Mouse (Mus musculus): ENCODE data around the gene Cd300ld. TPM values are rescaled to one million over a fixed set of nuclear protein-coding genes. Genes with fewer than 3 reads are reported as not detected.

The Cd300ld gene
- polyA plus RNA-seq, 1 experiment from 2014 or later: 0.08 TPM

- no peak overlapping the region for H3K9ac ChIP-seq (replicated peaks)
- H3K36me3 ChIP-seq: no peaks in the 10 kb centered on the region
- H3K27ac ChIP-seq (replicated peaks): no peak overlapping the region
- H3K4me3 ChIP-seq: no peak overlapping the region
- 75% methylated on average over 4 of the region's 4 CpGs for WGBS
- no peaks in the 10 kb centered on the region for H3K4me1 ChIP-seq
- ATAC-seq (replicated peaks): no peak
- no peaks in the 10 kb centered on the region for H3K27me3 ChIP-seq
- no peak overlapping the region for H3K4me2 ChIP-seq (replicated peaks)
- H3K9me3 ChIP-seq: no peaks in the 10 kb centered on the region
Measured at GRCm38 (mm10) chr11:114933591-114933990, 56.1 kb downstream of the Cd300ld start.

Other genes starting within 250 kb of the Cd300ld start
- 0.52 and 0.83 TPM in 2 replicates for gene Kif19a, start 224.5 kb downstream of the Cd300ld start, polyA plus RNA-seq (2015; fragmentation: Nextera tagmentation; extraction: Ambion mirVana)
- 26.4 and 29.7 TPM in 2 replicates for gene Btbd17, start 194.0 kb downstream of the Cd300ld start, polyA plus RNA-seq (2015; fragmentation: Nextera tagmentation; extraction: Ambion mirVana)
- gene Gpr142, start 191.0 kb downstream of the Cd300ld start, polyA plus RNA-seq (2015; fragmentation: Nextera tagmentation; extraction: Ambion mirVana): not detected in 2 replicates
- gene Gprc5c, start 138.8 kb downstream of the Cd300ld start, polyA plus RNA-seq (2015; fragmentation: Nextera tagmentation; extraction: Ambion mirVana): 6.0 and 6.2 TPM in 2 replicates
- gene Cd300a, start 99.9 kb downstream of the Cd300ld start, polyA plus RNA-seq (2015; fragmentation: Nextera tagmentation; extraction: Ambion mirVana): 0.46 and 0.88 TPM in 2 replicates
- 0.20 TPM in 1 of 2 replicates, not detected in the other for gene Cd300lb, start 55.5 kb downstream of the Cd300ld start, polyA plus RNA-seq (2015; fragmentation: Nextera tagmentation; extraction: Ambion mirVana)
- not detected in 2 replicates for gene Cd300c, start 20.8 kb downstream of the Cd300ld start, polyA plus RNA-seq (2015; fragmentation: Nextera tagmentation; extraction: Ambion mirVana)
- gene Cd300c2, start 12.0 kb upstream of the Cd300ld start, polyA plus RNA-seq (2015; fragmentation: Nextera tagmentation; extraction: Ambion mirVana): 1.2 and 1.6 TPM in 2 replicates
- gene Cd300ld2, start 26.3 kb upstream of the Cd300ld start, polyA plus RNA-seq (2015; fragmentation: Nextera tagmentation; extraction: Ambion mirVana): not detected in 2 replicates
- gene Cd300ld4, start 37.1 kb upstream of the Cd300ld start, polyA plus RNA-seq (2015; fragmentation: Nextera tagmentation; extraction: Ambion mirVana): not detected in 2 replicates
- gene Cd300ld5, start 47.8 kb upstream of the Cd300ld start, polyA plus RNA-seq (2015; fragmentation: Nextera tagmentation; extraction: Ambion mirVana): not detected in 2 replicates
- gene Cd300ld3, start 58.5 kb upstream of the Cd300ld start, polyA plus RNA-seq (2015; fragmentation: Nextera tagmentation; extraction: Ambion mirVana): not detected in 2 replicates
- 0.09 TPM in 1 of 2 replicates, not detected in the other for gene Cd300e, start 72.3 kb upstream of the Cd300ld start, polyA plus RNA-seq (2015; fragmentation: Nextera tagmentation; extraction: Ambion mirVana)
- 0.80 and 1.0 TPM in 2 replicates for gene Rab37, start 101.5 kb upstream of the Cd300ld start, polyA plus RNA-seq (2015; fragmentation: Nextera tagmentation; extraction: Ambion mirVana)
- 0.10 TPM in 1 of 2 replicates, not detected in the other for gene Cd300lf, start 144.1 kb upstream of the Cd300ld start, polyA plus RNA-seq (2015; fragmentation: Nextera tagmentation; extraction: Ambion mirVana)
- 45.8 and 50.5 TPM in 2 replicates for gene Slc9a3r1, start 173.4 kb upstream of the Cd300ld start, polyA plus RNA-seq (2015; fragmentation: Nextera tagmentation; extraction: Ambion mirVana)
- gene Tmem104, start 197.6 kb upstream of the Cd300ld start, polyA plus RNA-seq (2015; fragmentation: Nextera tagmentation; extraction: Ambion mirVana): 10.8 and 12.4 TPM in 2 replicates
- gene Nat9, start 197.9 kb upstream of the Cd300ld start, polyA plus RNA-seq (2015; fragmentation: Nextera tagmentation; extraction: Ambion mirVana): 19.0 and 24.1 TPM in 2 replicates